Mouse (Mus musculus): ENCODE data around the gene Lamc1.

GRCm38 (mm10) chr1:153316956-153317355, 15.6 kb downstream of the Lamc1 start:
- no peak for TF ChIP-seq CTCF (IDR thresholded peaks at IDR 0.05; ENCODE audit: borderline replicate concordance, control insufficient read depth, extremely low read depth, insufficient read depth, low read length, poor library complexity)
- no peak for TF ChIP-seq POLR2A (IDR thresholded peaks at IDR 0.05; ENCODE audit: control insufficient read depth, extremely low read depth, insufficient read depth, low read length, poor library complexity)

Measured in thymus, adult 2 months (tissue).